Mouse (Mus musculus) heart, adult 2 months (tissue): ENCODE data around the gene Dnaja3.

Experiments used
- CTCF ChIP-seq: fragments of 200-600 bp; IDR thresholded peaks from 2 replicates; pipeline ENCODE4 v1.8.1; 2022; ENCODE audit warnings: antibody characterized with exemption, mild to moderate bottlenecking, moderate library complexity
- EP300 ChIP-seq: fragments of 200-500 bp; IDR thresholded peaks from 2 replicates; pipeline ENCODE4 v1.6.1; 2011; ENCODE audit warnings: low read depth, low read length, control low read depth; ENCODE audit not compliant: insufficient read depth
- POLR2A ChIP-seq: fragments of 200-500 bp; IDR thresholded peaks from 2 replicates; pipeline ENCODE4 v1.6.1; 2011; ENCODE audit warnings: mild to moderate bottlenecking, low read depth, low read length, control low read depth; ENCODE audit not compliant: insufficient read depth

DNA sequence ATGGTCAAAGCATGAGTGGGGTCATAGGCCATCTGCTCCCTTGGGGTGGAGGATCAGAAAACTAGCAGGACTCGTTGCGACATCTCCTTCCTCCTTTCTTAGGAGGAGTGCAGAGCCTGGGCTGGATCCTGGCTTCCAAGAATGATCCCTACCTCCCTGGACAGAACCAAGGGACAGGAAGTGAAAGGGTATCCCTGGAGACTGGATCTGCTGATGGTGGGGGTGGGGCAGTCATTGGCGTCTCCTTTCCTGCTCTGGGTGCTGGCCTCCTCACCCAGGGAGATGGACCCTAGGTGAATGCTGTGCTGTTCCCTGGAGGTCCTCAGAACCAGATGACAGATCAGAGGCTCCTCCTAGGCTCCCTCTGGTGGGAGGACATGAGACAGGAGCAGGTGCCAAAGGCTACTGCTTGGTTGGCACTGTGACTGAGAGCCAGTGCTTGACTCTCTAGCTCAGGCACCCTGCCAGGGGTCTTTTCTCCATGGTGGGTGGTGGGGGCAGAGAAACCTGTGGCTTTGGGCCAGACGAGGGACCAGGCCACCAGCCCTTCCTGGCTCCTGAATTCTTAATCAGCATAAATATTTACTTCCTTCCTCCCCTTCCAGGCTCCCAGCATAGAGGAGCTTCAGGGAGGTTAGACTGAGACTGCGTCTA is 33.2 kb upstream of the Dnaja3 start:
- peak; percentile 81 for TF ChIP-seq CTCF
- TF ChIP-seq POLR2A = no peak
- TF ChIP-seq EP300 = 0 out of 2 replicates have a peak, but pooled peaks have one; percentile 9
